Mouse (Mus musculus) lung, postnatal 4 days (tissue): ENCODE data around the gene Tbc1d10c.
A peak's percentile ranks its signal among the peaks of the same experiment; 100 is the strongest.

Experiments
- DNase-seq, 2 experiments: peaks; one replicate each; pipeline ENCODE4 v3.0.0; 2021

Gene Tbc1d10c

DNA sequence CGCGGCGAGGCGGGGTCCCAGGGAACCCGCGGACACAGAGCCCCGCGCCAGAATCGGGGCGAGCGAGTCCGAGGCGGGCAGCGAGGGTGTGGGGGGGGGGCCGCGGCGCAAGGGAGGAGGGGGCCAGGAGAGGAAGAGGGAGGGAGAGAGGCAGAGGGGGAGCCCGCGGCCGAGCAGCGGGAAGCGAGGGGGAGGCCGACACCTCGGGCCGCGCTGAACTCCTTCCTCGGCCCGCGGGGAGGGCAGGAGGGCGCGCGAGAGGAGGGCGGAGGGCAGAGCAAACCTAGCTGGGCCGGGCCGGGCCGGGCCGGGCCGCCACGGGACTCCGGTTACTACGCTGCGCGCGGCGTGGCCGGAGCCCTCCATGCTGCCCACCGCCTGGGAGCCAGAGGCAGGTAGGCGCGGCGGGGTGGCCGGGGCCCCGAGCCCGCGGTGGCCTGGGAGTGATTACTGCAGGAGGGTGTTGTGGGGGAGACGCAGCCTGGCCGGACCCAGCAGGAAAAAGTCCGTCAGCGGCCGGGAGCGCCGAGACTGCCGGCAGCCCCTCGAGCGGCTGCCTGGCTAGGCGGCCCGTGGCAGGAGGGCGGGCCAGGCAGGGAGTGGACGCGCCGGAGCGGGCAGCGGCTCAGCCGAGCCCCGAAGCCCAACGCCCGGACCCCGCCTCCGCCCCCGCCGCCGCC lies 23.8 kb upstream of the Tbc1d10c start:
- peak; percentile 59 to 73 for DNase-seq

GRCm38 (mm10) chr19:4214071-4214770 lies 23.1 kb upstream of the Tbc1d10c start, which contains the start of the genes Clcf1 and AC109138.7:
Gene Clcf1, plus strand, starts transcription at chr19:4214238.
Gene AC109138.7, plus strand, starts transcription at chr19:4214357.
- peak; percentile 77 to 83 for DNase-seq

- DNase-seq, result peak; percentile 63 to 77
Observed at GRCm38 (mm10) chr19:4213524-4213974, 22.5 kb upstream of the Tbc1d10c start.

GRCm38 (mm10) chr19:4211891-4212588 lies 21.0 kb upstream of the Tbc1d10c start:
- no peak for DNase-seq

- DNase-seq, result no peak
Observed at GRCm38 (mm10) chr19:4208563-4208962, 17.5 kb upstream of the Tbc1d10c start.

DNA sequence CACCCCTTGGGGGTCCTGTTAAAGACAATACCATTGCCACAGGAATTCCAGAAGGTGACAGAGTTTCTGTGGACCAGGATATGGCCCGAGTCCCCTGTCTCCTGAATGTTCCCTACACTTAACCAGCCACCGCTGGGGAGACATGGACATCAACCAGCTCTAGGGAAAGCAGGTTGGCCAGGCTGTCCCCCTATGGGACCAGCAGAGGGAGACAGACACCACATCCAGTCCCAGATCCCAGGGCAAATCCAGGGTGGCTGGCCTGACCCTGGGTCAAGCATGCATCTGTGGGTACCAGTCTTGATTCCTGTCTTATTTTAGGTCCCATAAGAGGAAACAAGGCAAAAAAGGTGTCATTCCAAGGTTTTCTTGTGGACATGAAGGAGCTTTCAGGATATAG lies 15.9 kb upstream of the Tbc1d10c start:
- peak; percentile 80 to 86 for DNase-seq

GRCm38 (mm10) chr19:4204889-4205288 lies 13.8 kb upstream of the Tbc1d10c start:
- DNase-seq, result no peak

GRCm38 (mm10) chr19:4203604-4204326 lies 12.7 kb upstream of the Tbc1d10c start:
- DNase-seq, result no peak

DNA sequence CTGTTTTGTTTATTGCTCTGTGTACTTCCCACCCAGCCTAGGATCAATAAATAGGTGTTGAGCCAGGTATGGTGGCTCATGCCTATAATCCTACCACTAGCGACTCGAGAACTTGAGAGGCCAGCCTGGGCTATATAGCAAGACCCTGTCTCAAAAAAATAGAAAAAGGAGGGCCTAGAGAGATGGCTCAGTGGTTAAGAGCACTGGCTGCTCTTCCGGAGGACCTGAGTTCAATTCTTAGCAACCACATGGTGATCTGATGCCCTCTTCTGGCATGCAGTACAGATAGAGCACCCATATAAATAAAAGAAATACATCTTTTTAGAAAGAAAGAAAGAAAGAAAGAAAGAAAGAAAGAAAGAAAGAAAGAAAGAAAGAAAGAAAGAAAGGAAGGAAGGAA lies 12.1 kb upstream of the Tbc1d10c start:
- no peak for DNase-seq

GRCm38 (mm10) chr19:4202149-4202548 lies 11.1 kb upstream of the Tbc1d10c start:
- DNase-seq, result no peak

DNA sequence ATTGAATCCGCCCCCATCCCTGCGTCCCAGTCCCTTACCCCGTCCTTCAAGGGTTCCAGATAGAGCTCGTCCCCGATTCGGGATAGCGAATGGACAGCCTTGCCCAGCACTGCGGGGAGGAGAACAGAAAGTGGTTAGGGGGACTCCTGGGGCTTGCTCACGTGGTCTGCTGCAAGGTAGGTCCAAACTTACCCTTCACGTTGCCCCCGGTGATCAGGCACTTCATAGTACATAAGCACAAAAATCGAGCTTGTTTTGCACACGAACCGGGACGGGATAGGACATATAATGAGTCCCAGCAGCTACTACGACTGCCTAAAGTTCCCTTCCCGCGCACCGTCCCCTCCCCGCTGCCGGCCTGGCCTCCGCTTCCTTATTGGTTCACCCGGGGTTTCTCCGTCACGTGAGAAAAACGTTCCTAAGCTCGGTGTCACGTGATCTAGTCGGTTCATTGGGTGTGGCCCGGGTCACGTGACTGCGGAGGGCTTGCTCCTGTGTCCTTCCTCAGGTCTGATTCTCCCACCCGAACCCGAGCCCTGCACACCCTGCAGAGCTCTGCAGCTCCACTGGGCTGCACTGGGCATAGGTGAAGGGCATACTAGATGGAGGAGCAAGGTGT lies 10.3 kb upstream of the Tbc1d10c start, which contains the start of gene Rad9a:
TSS of gene Rad9a (minus strand) at position 372 of the 619 bp plus-strand sequence.
- DNase-seq, result peak; percentile 96 to 97

GRCm38 (mm10) chr19:4197180-4197579 lies 6.1 kb upstream of the Tbc1d10c start:
- no peak for DNase-seq

DNA sequence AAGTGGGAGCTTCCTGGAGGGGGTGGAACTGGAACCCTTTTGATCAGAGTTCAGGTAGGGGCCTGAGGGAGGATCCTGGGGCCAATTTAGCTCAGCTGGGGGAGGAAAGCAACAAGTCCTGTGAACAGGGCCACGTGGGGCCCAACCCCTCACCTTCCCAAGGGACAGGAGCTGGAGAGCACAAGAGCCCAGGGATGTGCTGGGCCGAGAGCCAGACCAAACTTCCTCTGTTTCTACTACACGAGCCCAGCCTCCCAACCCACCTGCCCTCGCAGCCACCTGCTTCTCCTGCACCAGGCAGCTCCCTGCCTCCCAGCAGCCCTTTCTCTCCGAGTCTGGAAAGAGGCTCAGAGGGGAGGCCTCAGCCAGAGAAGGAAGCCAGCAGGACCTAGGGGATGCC lies 5.5 kb upstream of the Tbc1d10c start:
- DNase-seq, result no peak

- no peak for DNase-seq
Observed at GRCm38 (mm10) chr19:4196048-4196447, 5.0 kb upstream of the Tbc1d10c start.

- no peak for DNase-seq
Observed at GRCm38 (mm10) chr19:4194776-4195650, 3.9 kb upstream of the Tbc1d10c start.

- DNase-seq, result no peak
Observed at GRCm38 (mm10) chr19:4194021-4194724, 3.1 kb upstream of the Tbc1d10c start.

DNA sequence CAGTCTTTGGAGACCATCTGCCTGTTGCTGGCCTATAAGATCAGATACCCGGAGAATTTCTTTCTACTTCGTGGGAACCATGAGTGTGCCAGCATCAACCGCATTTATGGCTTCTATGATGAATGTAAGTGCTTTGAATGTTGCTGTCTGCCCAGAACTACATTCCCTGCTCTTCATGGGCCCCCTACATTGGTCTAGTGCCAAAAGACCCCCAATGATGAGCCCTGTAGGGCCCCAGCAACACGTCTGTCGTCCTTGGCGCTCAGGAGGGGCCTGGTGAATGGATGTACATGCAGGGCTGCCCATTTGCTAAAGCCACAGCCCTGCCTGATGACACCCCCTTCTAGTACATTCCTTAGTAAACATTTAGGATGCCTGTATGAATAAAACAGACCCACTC lies 2.0 kb upstream of the Tbc1d10c start:
- DNase-seq, result no peak

DNA sequence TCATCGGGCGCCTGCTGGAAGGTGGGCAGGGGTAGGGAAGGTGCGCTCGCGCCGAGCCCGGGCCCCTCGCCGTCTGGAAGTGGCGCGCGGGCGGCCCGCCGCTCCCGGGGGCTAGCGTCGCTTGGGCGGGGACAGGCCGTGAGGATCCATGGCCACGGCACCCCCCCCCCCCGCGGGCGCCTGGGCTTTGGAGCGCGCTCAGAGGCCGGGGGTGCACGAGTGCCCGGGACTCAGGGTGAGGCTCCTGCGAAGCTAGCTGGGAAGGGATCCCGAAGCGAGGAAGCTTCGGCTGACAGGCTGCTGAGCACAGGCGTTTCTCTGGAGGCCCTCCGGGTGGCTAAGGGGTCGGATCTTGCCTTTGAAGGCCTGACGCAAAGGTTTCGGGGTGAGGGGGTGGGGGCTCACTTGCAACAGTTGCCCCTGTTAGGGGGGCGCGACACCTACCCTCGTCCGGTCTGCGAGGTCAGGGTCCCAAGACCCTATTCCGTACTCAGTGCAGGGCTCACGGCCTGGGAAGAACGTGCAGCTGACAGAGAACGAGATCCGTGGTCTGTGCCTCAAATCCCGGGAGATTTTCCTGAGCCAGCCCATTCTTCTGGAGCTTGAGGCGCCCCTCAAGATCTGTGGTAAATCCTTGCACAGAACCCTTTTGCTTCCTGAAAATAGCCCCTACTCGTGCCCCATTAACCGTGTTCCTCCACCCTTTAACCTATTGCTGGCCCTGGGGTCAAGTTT lies 1.3 kb upstream of the Tbc1d10c start:
- no peak for DNase-seq

DNA sequence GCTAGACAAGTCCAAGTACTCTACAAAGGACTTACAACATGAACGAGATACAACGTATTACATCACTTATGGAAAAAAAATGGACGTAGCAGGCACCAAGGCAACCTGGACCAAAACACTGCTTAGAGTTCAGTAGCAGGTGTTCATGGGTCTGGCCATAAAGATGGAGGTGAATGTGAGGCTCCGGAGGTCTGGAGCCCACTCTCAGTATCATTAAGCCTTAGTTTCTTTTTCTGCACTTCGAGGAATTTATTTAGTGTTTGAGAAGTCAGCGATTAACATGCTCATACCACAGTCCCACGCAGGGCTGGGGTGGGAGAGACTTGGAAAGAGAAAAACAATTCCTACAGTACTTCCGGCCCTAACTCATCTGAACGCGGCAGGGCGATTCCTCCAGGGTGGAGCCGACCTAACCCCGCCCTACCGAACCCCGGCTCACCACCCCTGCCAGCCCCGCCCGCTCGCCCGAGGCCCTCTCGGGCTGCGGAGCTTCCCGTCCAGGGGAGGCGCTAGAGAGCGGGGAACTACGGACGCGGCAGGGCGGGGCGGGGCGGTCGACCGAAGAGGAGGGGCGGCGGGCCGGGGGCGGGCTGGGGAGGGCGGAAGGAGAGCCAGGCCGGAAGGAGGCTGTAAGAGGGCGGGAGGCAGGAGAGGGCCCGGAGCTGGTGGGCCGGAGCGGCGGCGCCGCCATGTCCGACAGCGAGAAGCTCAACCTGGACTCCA lies 605 bp upstream of the Tbc1d10c start, which contains the start of gene Ppp1ca:
TSS of gene Ppp1ca (plus strand) at position 538 of the 723 bp plus-strand sequence.
- peak; percentile 97 to 98 for DNase-seq
